Mouse (Mus musculus): Measurements from ENCODE around the gene Cyp27a1.

- no peak for TF ChIP-seq POLR2A (IDR thresholded peaks at IDR 0.05; ENCODE audit: control insufficient read depth, extremely low read depth, insufficient read depth, low read length, poor library complexity)
- TF ChIP-seq CTCF (IDR thresholded peaks at IDR 0.05; ENCODE audit: borderline replicate concordance, control insufficient read depth, extremely low read depth, insufficient read depth, low read length, poor library complexity) = no peak
Measured at GRCm38 (mm10) chr1:74770727-74771466, 57.5 kb downstream of the Cyp27a1 start.
